Mouse (Mus musculus) intestine, postnatal 0 days (tissue): Measurements from ENCODE around the gene Irf7. TPM values are rescaled to one million over a fixed set of nuclear protein-coding genes. Genes with fewer than 3 reads are reported as not detected.

ENCODE experiments used
- ATAC-seq: fragments of 200-750 bp; cut with Nextera tagmentation; 2 replicates; pipeline ENCODE4 v1.8.0; 2017; ENCODE audit warnings: mild to moderate bottlenecking, moderate TSS enrichment, moderate library complexity
- H3K27ac ChIP-seq: fragments of 300-500 bp; sonication (generic); 2 replicates; pipeline ENCODE4 v1.5.1; 2014; ENCODE audit warnings: mild to moderate bottlenecking, low read depth, low read length, moderate library complexity
- H3K27me3 ChIP-seq: fragments of 300-500 bp; sonication (generic); replicated peaks from 2 replicates; pipeline ENCODE4 v1.6.1; 2014; ENCODE audit warnings: low read length, mixed read lengths; ENCODE audit not compliant: control insufficient read depth, insufficient read depth
- H3K36me3 ChIP-seq: fragments of 300-500 bp; sonication (generic); 2 replicates; pipeline ENCODE4 v1.6.1; 2014; ENCODE audit warnings: mild to moderate bottlenecking, moderate library complexity; ENCODE audit not compliant: control insufficient read depth, insufficient read depth
- H3K4me1 ChIP-seq: fragments of 300-500 bp; sonication (generic); replicated peaks from 2 replicates; pipeline ENCODE4 v1.6.1; 2014; ENCODE audit warnings: antibody characterized with exemption, low read length, mixed read lengths; ENCODE audit not compliant: control insufficient read depth, insufficient read depth
- H3K4me2 ChIP-seq: fragments of 300-500 bp; sonication (generic); replicated peaks from 2 replicates; pipeline ENCODE4 v1.6.1; 2014; ENCODE audit warnings: low read depth, mild to moderate bottlenecking, moderate library complexity
- H3K4me3 ChIP-seq: fragments of 300-500 bp; sonication (generic); 2 replicates; pipeline ENCODE4 v1.5.1; 2014; ENCODE audit warnings: low read depth, low read length
- H3K9ac ChIP-seq: fragments of 300-500 bp; sonication (generic); 2 replicates; pipeline ENCODE4 v1.6.1; 2014; ENCODE audit warnings: mild to moderate bottlenecking, low read depth, low read length
- H3K9me3 ChIP-seq: fragments of 300-500 bp; sonication (generic); 2 replicates; pipeline ENCODE4 v1.6.1; 2016; ENCODE audit warnings: mixed run types; ENCODE audit not compliant: control insufficient read depth
- CTCF ChIP-seq: sonication (generic); IDR thresholded peaks from 2 replicates; pipeline ENCODE4 v1.5.1; 2016; ENCODE audit warnings: low read depth, mild to moderate bottlenecking, control low read depth, antibody characterized with exemption, moderate library complexity
- WGBS: fragments of 180-500 bp; shearing (Covaris S2); extraction: QIAGEN DNeasy Blood & Tissue Kit; methylation state at CpG from one replicate; pipeline ENCODE4 v1.1.7; 2014; 5-methylcytosine and 5-hydroxymethylcytosine counted together
- polyA plus RNA-seq: library from polyadenylated mRNA; unstranded; fragments of >200 nt; fragmentation: Nextera tagmentation; extraction: Ambion mirVana; gene quantifications from 2 replicates; pipeline ENCODE4 v1.2.1, GENCODE M21; 2015

Gene Irf7
- polyA plus RNA-seq, 1 experiment from 2014 or later: 124 TPM

GRCm38 (mm10) chr7:141291921-141292582 lies 25.8 kb upstream of the Irf7 start, which contains the start of gene Drd4:
Gene Drd4, plus strand, starts transcription at chr7:141292006.
- H3K4me2 ChIP-seq: peak within 1 kb of the TSS; percentile 83
- H3K9me3 ChIP-seq: no peaks in the 10 kb centered on the region
- 0 out of 2 replicates have a peak within 1 kb of the TSS, but pooled peaks have one; percentile 17 for H3K9ac ChIP-seq
- H3K27ac ChIP-seq: no peak within 1 kb of the TSS
- H3K36me3 ChIP-seq: 0 out of 2 replicates have a peak, but pooled peaks cover under 1% of the 10 kb centered on the region
- TF ChIP-seq CTCF: no peak
- no peak for ATAC-seq
- H3K4me1 ChIP-seq: peaks cover 5% of the 10 kb centered on the region; the same call in 1 of the 2 replicates
- WGBS: 6% methylated on average over 46 of the region's 46 CpGs
- peaks cover 42% of the 10 kb centered on the region for H3K27me3 ChIP-seq
- peak within 1 kb of the TSS; percentile 43 for H3K4me3 ChIP-seq

- TF ChIP-seq CTCF: no peak
Observed at GRCm38 (mm10) chr7:141288042-141288441, 21.8 kb upstream of the Irf7 start.

GRCm38 (mm10) chr7:141282756-141283155 lies 16.5 kb upstream of the Irf7 start:
- TF ChIP-seq CTCF: no peak
- 81% methylated on average over 4 of the region's 4 CpGs for WGBS
- H3K4me2 ChIP-seq: no peak overlapping the region
- ATAC-seq: no peak
- H3K4me1 ChIP-seq: 0 out of 2 replicates have a peak, but pooled peaks cover 6% of the 10 kb centered on the region
- H3K9ac ChIP-seq: no peak overlapping the region
- no peak overlapping the region for H3K27ac ChIP-seq
- no peak overlapping the region for H3K4me3 ChIP-seq
- no peaks in the 10 kb centered on the region for H3K9me3 ChIP-seq
- no peaks in the 10 kb centered on the region for H3K27me3 ChIP-seq
- no peaks in the 10 kb centered on the region for H3K36me3 ChIP-seq

More at GRCm38 (mm10) chr7:141288042-141288441, 21.8 kb upstream of the Irf7 start:
- H3K4me1 ChIP-seq: peaks cover 5% of the 10 kb centered on the region; the same call in 1 of the 2 replicates
- no peak overlapping the region for H3K4me3 ChIP-seq
- no peak overlapping the region for H3K9ac ChIP-seq
- no peak for ATAC-seq
- WGBS: 81% methylated on average over 3 of the region's 3 CpGs
- H3K36me3 ChIP-seq: no peaks in the 10 kb centered on the region
- no peaks in the 10 kb centered on the region for H3K9me3 ChIP-seq
- no peak overlapping the region for H3K4me2 ChIP-seq
- H3K27ac ChIP-seq: no peak overlapping the region
- peaks cover 20% of the 10 kb centered on the region for H3K27me3 ChIP-seq

GRCm38 (mm10) chr7:141281442-141281841 lies 15.2 kb upstream of the Irf7 start:
- 0 out of 2 replicates have a peak, but pooled peaks cover 6% of the 10 kb centered on the region for H3K4me1 ChIP-seq
- ATAC-seq: no peak
- H3K9me3 ChIP-seq: no peaks in the 10 kb centered on the region
- H3K4me3 ChIP-seq: no peak overlapping the region
- H3K4me2 ChIP-seq: no peak overlapping the region
- no peak overlapping the region for H3K9ac ChIP-seq
- no peaks in the 10 kb centered on the region for H3K36me3 ChIP-seq
- H3K27me3 ChIP-seq: no peaks in the 10 kb centered on the region
- no peak overlapping the region for H3K27ac ChIP-seq
- WGBS: 58% methylated on average over 6 of the region's 6 CpGs
- TF ChIP-seq CTCF: no peak

GRCm38 (mm10) chr7:141278766-141279590 lies 12.7 kb upstream of the Irf7 start, which contains the start of gene Sct:
Gene Sct, minus strand, starts transcription at chr7:141279133.
- H3K36me3 ChIP-seq: no peaks in the 10 kb centered on the region; the same call in 1 of the 2 replicates
- no peaks in the 10 kb centered on the region for H3K9me3 ChIP-seq
- WGBS: 3% methylated on average over 46 of the region's 46 CpGs
- peak within 1 kb of the TSS; percentile 45 for H3K4me3 ChIP-seq
- peak within 1 kb of the TSS; percentile 60 for H3K9ac ChIP-seq
- H3K4me1 ChIP-seq: 0 out of 2 replicates have a peak, but pooled peaks cover 6% of the 10 kb centered on the region
- H3K27me3 ChIP-seq: no peaks in the 10 kb centered on the region
- peak; percentile 82 for TF ChIP-seq CTCF
- peak within 1 kb of the TSS; percentile 93 for H3K27ac ChIP-seq
- peak within 1 kb of the TSS; percentile 97 for H3K4me2 ChIP-seq
- peak; percentile 31 for ATAC-seq
